Mouse (Mus musculus) neural tube, embryonic 13.5 days (tissue): ENCODE data around the gene Ppfia3. TPM values are rescaled to one million over a fixed set of nuclear protein-coding genes. Genes with fewer than 3 reads are reported as not detected.
A peak's percentile ranks its signal among the peaks of the same experiment; 100 is the strongest.

Experiments used
- ATAC-seq: fragments of 200-750 bp; cut with Nextera tagmentation; 2 replicates; pipeline ENCODE4 v1.8.0; 2017; ENCODE audit warnings: low read depth, mild to moderate bottlenecking, moderate TSS enrichment, moderate library complexity
- H3K27ac ChIP-seq: fragments of 300-500 bp; sonication (generic); replicated peaks from 2 replicates; pipeline ENCODE4 v1.5.1; 2015; ENCODE audit warnings: moderate library complexity, mild to moderate bottlenecking, inconsistent platforms
- H3K27me3 ChIP-seq: fragments of 300-500 bp; sonication (generic); 2 replicates; pipeline ENCODE4 v1.6.1; 2015; ENCODE audit warnings: mild to moderate bottlenecking, inconsistent platforms
- H3K36me3 ChIP-seq: fragments of 300-500 bp; sonication (generic); 2 replicates; pipeline ENCODE4 v1.6.1; 2015; ENCODE audit warnings: mild to moderate bottlenecking, inconsistent platforms
- H3K4me1 ChIP-seq: fragments of 300-500 bp; sonication (generic); replicated peaks from 2 replicates; pipeline ENCODE4 v1.6.1; 2015; ENCODE audit warnings: inconsistent platforms
- H3K4me2 ChIP-seq: fragments of 300-500 bp; sonication (generic); 2 replicates; pipeline ENCODE4 v1.6.1; 2015; ENCODE audit warnings: inconsistent platforms, mild to moderate bottlenecking, moderate library complexity
- H3K4me3 ChIP-seq: fragments of 300-500 bp; sonication (generic); 2 replicates; pipeline ENCODE4 v1.5.1; 2015; ENCODE audit warnings: mild to moderate bottlenecking, inconsistent platforms
- H3K9ac ChIP-seq: fragments of 300-500 bp; sonication (generic); 2 replicates; pipeline ENCODE4 v1.6.1; 2015; ENCODE audit warnings: moderate library complexity, mild to moderate bottlenecking, inconsistent platforms
- H3K9me3 ChIP-seq: fragments of 300-500 bp; sonication (generic); 2 replicates; pipeline ENCODE4 v1.6.1; 2016; ENCODE audit warnings: inconsistent platforms
- WGBS: fragments of 180-500 bp; shearing (Covaris S2); methylation state at CpG from one replicate; pipeline ENCODE4 v1.1.7; 2015; 5-methylcytosine and 5-hydroxymethylcytosine counted together
- polyA plus RNA-seq: library from polyadenylated mRNA; unstranded; fragments of >200 nt; fragmentation: Nextera tagmentation; extraction: Ambion mirVana; gene quantifications from 2 replicates; pipeline ENCODE4 v1.2.1, GENCODE M21; 2015

Gene Ppfia3
- polyA plus RNA-seq, 1 experiment from 2014 or later, result 20.3 TPM

GRCm38 (mm10) chr7:45370475-45371311 lies 3.9 kb upstream of the Ppfia3 start, which contains the start of gene Lin7b:
Gene Lin7b (minus strand): TSS chr7:45370583.
- Histone ChIP-seq H3K9me3 (no peaks in the 10 kb centered on the region), H3K4me3 (peak within 1 kb of the TSS; percentile 45), H3K9ac (peak within 1 kb of the TSS; percentile 70), H3K36me3 (peaks cover 40% of the 10 kb centered on the region), H3K27ac (peak within 1 kb of the TSS; percentile 6; the same call in 1 of the 2 replicates), H3K27me3 (peaks cover 19% of the 10 kb centered on the region), H3K4me2 (peak within 1 kb of the TSS; percentile 89), H3K4me1 (peaks cover 48% of the 10 kb centered on the region)
- peak; percentile 32 for ATAC-seq
- WGBS, result 10% methylated on average over 28 of the region's 28 CpGs

GRCm38 (mm10) chr7:45369836-45370474 lies 3.1 kb upstream of the Ppfia3 start:
- peak overlapping the region; percentile 70 for H3K9ac ChIP-seq
- no peak for ATAC-seq

DNA sequence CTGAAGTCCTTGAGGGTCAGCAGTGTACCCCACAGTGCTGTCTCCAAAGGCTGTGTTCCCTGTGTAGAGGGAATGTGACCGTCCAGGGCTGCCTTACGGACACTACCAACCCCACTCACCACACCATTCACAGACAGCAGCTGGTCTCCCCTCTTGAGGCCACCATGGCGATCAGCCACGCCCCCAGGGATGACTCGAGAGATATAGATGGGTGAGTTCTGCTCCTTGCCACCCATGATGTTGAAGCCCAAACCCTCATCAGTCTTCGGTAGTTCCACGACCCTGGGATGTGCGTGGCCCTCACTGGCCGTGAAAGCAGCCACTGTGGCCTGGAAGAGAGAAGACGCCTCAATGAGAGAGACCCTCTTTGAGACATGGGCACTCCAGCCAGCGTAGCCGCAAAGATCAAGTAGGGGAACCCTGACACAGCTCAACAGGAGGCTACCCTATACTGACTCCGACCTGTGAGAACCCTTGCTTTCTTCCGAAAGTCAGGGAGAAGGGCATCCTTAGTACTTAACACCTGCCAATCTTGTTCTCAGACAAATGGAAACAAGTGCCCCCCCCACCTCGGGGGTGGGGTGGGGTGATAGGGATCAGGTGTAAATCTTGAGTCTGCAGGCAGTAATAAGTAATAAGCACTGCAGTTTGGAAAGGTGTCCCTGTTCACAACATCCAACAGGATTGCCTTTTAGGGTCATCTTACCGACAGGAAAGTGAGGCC lies 2.4 kb upstream of the Ppfia3 start:
- H3K27me3 ChIP-seq, result peaks cover 34% of the 10 kb centered on the region
- no peaks in the 10 kb centered on the region for H3K9me3 ChIP-seq
- no peak for ATAC-seq
- no peak overlapping the region for H3K27ac ChIP-seq
- peak overlapping the region; percentile 89 for H3K4me2 ChIP-seq
- 75% methylated on average over 16 of the region's 16 CpGs for WGBS
- H3K4me1 ChIP-seq, result peaks cover 63% of the 10 kb centered on the region
- H3K36me3 ChIP-seq, result peaks cover 28% of the 10 kb centered on the region
- H3K4me3 ChIP-seq, result peak overlapping the region; percentile 45; the same call in 1 of the 2 replicates
- 0 out of 2 replicates have a peak overlapping the region, but pooled peaks have one; percentile 70 for H3K9ac ChIP-seq

More at GRCm38 (mm10) chr7:45369836-45370474, 3.1 kb upstream of the Ppfia3 start:
- Histone ChIP-seq H3K4me1 (peaks cover 55% of the 10 kb centered on the region), H3K36me3 (peaks cover 34% of the 10 kb centered on the region), H3K4me2 (peak overlapping the region; percentile 89), H3K27ac (peak overlapping the region; percentile 6; the same call in 1 of the 2 replicates), H3K9me3 (no peaks in the 10 kb centered on the region), H3K4me3 (peak overlapping the region; percentile 45), H3K27me3 (peaks cover 26% of the 10 kb centered on the region)
- WGBS, result 8% methylated on average over 52 of the region's 52 CpGs

- H3K9me3 ChIP-seq, result no peaks in the 10 kb centered on the region
- WGBS, result 82% methylated on average over 15 of the region's 15 CpGs
- peaks cover 18% of the 10 kb centered on the region for H3K36me3 ChIP-seq
- peak overlapping the region; percentile 79 for H3K9ac ChIP-seq
- H3K4me2 ChIP-seq, result peak overlapping the region; percentile 87
- H3K27ac ChIP-seq, result peak overlapping the region; percentile 93
- peaks cover 43% of the 10 kb centered on the region for H3K27me3 ChIP-seq
- H3K4me3 ChIP-seq, result peak overlapping the region; percentile 82
- H3K4me1 ChIP-seq, result peaks cover 66% of the 10 kb centered on the region
- ATAC-seq, result no peak
Measured at GRCm38 (mm10) chr7:45368178-45368577, 1.4 kb upstream of the Ppfia3 start.

DNA sequence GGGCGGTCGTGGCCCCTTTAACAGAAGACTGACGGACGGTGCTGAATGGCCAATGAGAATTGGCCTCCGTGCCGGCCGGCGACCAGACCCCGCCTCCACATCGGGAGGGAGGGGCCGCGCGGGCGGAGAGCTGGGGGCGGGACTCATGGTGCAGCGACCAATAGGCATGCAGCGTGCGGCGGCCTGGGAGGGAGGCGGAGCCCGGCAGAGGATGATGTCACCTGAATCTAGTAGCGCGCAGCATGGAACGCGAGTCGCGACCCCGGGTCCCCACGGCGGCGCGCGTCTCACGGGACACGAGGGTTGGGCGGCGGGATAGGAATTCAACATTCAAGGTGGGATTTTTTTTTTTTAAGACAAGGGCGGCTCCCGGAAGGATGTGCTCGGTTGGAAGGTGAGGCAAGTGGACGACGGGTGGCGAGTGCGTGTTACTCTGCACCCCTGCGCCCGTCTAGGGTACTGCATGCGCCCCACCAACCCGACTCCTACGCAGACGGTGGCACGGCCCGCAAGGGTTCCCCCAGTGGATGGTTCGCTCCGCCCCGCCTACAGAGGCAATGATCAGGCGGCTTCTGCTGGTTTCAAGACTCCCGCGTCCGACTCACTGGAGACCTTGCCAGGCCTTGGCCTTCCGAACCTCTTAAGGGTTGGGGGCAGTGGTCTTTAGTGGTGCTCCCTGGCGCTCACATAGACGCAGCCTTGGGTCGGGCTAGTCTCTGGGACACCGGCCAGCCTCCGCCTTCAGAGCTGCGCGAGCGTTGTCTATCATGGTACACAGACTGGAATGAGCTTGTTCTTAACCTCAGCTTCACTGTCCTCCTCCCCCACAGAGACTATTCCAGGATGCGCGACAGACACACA lies 431 bp upstream of the Ppfia3 start:
- H3K9me3 ChIP-seq, result no peaks in the 10 kb centered on the region
- H3K27ac ChIP-seq, result peak overlapping the region; percentile 93
- H3K9ac ChIP-seq, result peak overlapping the region; percentile 95
- peaks cover 74% of the 10 kb centered on the region for H3K4me1 ChIP-seq
- peaks cover 52% of the 10 kb centered on the region for H3K27me3 ChIP-seq
- under 1% methylated on average over 68 of the region's 70 CpGs for WGBS
- H3K4me3 ChIP-seq, result peak overlapping the region; percentile 82
- peak; percentile 87 for ATAC-seq
- H3K4me2 ChIP-seq, result peak overlapping the region; percentile 87
- H3K36me3 ChIP-seq, result peaks cover 9% of the 10 kb centered on the region

DNA sequence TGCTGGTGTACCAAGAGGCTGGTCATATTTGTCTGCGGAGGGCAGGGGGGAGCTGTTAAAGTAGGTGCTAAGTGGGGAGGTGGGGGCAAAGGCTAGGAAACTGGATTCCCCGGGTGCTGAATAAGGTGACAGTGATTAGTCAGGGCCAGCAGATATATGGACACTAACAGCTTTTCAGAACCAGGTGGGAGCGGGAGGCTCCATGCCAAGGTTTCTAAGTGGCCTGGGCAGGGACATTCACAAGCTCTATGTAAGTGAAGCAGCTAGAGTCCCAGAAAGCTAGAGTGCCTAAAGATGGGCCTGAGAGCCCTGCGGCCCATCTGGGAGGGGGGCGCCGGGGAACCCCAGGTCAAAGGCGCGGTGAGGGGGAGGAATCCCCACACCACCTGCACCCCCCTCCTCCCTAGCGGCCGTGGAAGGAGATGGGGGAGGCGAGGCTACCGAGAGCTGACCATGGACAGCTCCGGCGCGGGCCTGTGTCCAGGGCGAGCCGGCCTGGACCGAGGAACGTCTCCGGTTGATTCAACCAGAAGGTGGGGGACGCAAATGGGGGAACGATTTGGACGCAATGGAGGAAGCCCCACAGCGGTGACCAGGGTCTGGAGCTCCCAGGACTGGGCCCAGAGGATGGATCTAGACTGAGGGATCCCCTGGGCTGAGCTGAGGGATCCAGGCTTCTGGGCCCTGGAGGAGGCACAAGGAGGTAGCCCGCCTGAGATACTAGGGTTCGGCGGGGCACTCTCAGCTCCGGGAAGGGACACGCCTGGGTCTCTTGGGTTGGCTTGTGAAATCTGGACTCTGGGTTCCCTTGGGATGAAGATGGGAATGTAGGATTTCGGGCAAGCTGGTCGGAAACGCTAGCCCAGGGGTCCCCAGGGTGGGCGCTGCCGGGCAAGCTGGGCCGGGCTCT lies 822 bp downstream of the Ppfia3 start:
- ATAC-seq, result no peak
- no peaks in the 10 kb centered on the region for H3K9me3 ChIP-seq
- peak overlapping the region; percentile 95 for H3K9ac ChIP-seq
- H3K27me3 ChIP-seq, result peaks cover 56% of the 10 kb centered on the region
- peak overlapping the region; percentile 82 for H3K4me3 ChIP-seq
- WGBS, result 3% methylated on average over 35 of the region's 35 CpGs
- peaks cover 81% of the 10 kb centered on the region for H3K4me1 ChIP-seq
- H3K36me3 ChIP-seq, result no peaks in the 10 kb centered on the region
- peak overlapping the region; percentile 87 for H3K4me2 ChIP-seq
- H3K27ac ChIP-seq, result peak overlapping the region; percentile 83

- no peak for ATAC-seq
- Histone ChIP-seq H3K27me3 (peaks cover 45% of the 10 kb centered on the region), H3K4me2 (no peak overlapping the region), H3K4me1 (peaks cover 62% of the 10 kb centered on the region), H3K27ac (no peak overlapping the region), H3K4me3 (no peak overlapping the region), H3K36me3 (peaks cover 5% of the 10 kb centered on the region), H3K9ac (no peak overlapping the region), H3K9me3 (no peaks in the 10 kb centered on the region)
- 86% methylated on average over 2 of the region's 2 CpGs for WGBS
Measured at GRCm38 (mm10) chr7:45363983-45364382, 2.8 kb downstream of the Ppfia3 start.

- Histone ChIP-seq H3K4me3 (0 out of 2 replicates have a peak overlapping the region, but pooled peaks have one; percentile 5), H3K9ac (no peak overlapping the region), H3K9me3 (no peaks in the 10 kb centered on the region), H3K36me3 (peaks cover 14% of the 10 kb centered on the region), H3K4me1 (peaks cover 50% of the 10 kb centered on the region), H3K4me2 (no peak overlapping the region; the same call in 1 of the 2 replicates), H3K27me3 (peaks cover 37% of the 10 kb centered on the region), H3K27ac (no peak overlapping the region)
- 7% methylated on average over 13 of the region's 13 CpGs for WGBS
- no peak for ATAC-seq
Measured at GRCm38 (mm10) chr7:45362801-45363200, 4.0 kb downstream of the Ppfia3 start.

- Histone ChIP-seq H3K27ac (peak overlapping the region; percentile 70), H3K36me3 (peaks cover 29% of the 10 kb centered on the region), H3K4me2 (peak overlapping the region; percentile 87), H3K4me1 (peaks cover 45% of the 10 kb centered on the region), H3K9me3 (no peaks in the 10 kb centered on the region), H3K27me3 (peaks cover 37% of the 10 kb centered on the region), H3K9ac (peak overlapping the region; percentile 79), H3K4me3 (peak overlapping the region; percentile 48)
- ATAC-seq, result peak; percentile 83
- under 1% methylated on average over 43 of the region's 43 CpGs for WGBS
Measured at GRCm38 (mm10) chr7:45361243-45361804, 5.5 kb downstream of the Ppfia3 start.
